Mouse (Mus musculus) Muller cell, postnatal 12 days (primary cell): Measurements from ENCODE around the gene Ppp2r5d.

Experiments used
- DNase-seq: peaks from one replicate; pipeline ENCODE4 v3.0.0-alpha.2; 2015; ENCODE audit errors: inconsistent ontology term

Ppp2r5d gene

DNA sequence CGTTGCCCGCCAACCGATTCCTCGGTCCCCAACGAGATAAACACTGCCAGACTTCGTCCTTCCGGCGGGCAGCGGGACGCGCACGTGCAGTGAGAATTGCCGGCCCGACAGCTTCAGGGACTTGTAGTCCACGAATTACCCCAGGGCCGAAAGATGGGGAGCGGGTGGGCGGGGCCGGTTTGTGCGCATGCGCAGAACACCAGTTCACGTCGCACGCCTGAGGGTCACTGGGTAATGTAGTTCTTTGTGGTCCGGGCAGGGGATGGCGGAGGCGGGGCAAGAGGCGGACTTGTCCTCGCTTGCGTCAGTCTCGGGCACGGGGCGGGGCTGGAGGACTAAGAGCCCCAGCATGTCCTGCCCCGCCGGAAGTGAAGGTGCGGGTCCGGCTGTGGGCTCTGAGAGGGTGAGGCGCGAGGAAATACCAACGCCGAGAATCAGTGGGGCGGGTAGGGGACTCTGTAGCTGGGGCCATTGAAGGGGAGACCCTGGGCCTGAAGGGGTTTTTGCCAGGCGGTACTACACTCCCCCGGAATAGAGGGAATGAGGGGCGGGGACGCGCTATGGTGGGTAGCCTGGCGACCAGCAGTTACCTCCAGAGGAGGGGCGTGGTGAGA lies 24.0 kb downstream of the Ppp2r5d start, which contains the start of gene Klhdc3:
Klhdc3 (minus strand) TSS at position 155 of the 614 bp plus-strand sequence.
- DNase-seq: peak; percentile 100

DNA sequence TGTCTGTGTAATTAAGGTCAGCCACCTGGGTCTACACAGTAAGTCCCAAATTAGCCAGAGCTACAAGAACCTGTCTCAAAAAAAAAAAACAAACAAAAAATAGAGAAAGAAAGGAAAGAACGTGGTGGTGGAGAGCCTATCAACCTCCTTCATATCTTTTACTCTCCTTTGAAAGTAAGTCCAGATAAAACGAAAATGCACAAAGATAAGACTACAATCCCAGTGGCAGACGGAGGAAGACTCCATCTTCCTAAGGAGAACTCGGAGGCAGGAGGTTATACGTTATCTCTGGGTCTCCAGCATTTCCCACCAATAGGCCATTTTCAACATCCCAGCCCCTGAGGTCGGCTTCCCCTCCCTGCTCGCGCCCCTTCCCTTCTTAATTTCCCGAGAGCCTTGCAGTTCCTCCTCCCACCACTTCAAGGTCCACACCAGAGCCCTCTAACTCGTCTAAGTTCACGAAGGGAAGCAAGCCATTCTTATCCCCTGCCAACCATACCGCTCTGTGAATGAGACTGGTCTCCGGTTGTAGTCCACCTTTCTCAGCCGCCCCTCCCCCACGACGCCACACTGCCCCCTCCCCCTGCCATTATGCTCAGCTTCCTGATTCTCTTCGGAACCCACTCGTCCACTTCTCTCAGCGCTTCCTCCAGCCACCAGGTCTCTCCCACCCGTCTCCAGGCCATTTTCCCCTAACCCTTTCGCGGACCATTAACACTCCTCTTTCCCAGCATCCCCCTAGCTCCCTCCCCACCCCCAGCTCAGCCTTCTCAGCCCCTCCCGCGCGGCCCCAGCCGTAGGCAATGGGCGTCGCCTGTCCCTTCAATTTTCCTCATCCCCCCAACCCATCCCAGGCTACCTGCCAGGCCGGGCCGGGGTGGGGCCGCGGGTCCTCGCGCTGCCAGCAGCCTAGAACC lies 24.8 kb downstream of the Ppp2r5d start:
- peak; percentile 64 for DNase-seq

DNA sequence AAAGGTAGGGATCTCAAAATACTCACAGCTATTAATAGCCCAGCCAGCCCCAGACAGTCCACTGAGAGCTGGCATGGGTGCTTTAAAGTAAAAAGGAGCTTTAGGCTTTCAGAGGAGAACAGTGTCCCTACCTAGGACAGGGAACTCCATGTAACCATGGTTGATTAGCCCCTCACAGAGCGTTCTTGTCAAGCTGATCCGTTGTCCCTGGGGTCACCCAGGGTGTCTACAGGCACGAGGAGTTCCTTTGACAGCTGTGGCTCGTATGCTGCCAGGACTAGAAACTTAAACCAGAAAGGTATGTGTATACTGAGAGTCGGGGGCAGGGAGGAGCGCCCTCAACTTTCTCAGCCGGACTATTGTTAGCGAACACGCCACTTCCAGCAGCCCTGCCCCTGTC lies 26.0 kb downstream of the Ppp2r5d start:
- no peak for DNase-seq

DNA sequence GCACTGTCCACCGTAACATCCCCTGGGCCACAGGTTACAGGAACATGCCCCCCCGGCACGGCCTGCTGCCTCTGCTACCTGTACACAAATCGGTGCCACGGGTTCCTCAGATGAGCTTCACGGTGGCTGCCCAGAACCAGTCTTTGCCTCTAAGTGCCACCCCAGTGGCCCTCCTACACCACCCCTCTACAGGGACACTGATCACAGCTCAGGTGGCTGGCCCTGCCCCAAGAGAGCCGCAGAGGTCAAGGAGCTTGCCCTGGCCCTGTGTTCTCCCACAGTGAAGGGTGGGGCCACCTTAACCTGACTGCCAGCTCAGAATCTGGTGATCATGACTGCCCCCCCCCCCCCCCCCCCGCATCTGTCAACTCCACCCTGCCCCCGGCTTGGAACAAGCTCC lies 26.5 kb downstream of the Ppp2r5d start, which contains the start of gene Mea1:
Mea1 (plus strand) TSS at position 378 of the 400 bp plus-strand sequence.
- DNase-seq: no peak

DNA sequence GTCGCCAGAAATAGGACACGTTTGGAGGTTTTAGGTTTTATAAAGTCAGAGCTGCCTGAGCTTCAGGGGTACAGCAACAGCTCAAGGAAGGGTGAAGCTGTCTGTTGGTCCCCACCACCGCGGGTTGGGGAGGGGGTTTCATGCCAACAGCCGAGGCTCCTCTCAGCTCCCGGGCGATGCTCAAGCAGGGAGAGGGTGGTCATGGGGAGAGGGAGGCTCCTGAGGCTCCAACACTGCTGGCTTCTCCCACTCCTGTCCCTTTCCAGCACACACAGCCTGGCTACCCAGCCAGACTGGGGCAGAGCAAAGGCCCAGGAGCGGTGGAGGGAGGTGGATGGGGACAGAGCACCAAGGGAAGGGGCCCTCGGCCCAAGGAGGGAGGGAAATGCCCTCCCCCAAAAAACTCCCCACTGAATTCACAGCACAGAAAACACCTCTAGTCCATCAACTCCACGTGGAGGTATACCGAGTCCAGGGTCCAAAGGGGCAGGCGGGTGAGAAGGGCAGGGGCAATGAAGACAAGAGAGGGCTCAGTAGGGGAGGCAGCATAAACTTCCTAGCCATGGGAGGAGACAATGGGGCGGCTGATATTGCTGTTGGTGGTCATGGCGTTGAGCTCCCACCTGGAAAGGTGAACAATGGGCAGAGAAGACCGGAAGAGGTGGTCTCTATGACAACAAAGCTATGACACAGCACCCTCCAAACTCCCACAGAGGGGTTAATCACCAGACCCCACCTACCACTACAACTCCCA lies 30.2 kb downstream of the Ppp2r5d start:
- DNase-seq: no peak

DNA sequence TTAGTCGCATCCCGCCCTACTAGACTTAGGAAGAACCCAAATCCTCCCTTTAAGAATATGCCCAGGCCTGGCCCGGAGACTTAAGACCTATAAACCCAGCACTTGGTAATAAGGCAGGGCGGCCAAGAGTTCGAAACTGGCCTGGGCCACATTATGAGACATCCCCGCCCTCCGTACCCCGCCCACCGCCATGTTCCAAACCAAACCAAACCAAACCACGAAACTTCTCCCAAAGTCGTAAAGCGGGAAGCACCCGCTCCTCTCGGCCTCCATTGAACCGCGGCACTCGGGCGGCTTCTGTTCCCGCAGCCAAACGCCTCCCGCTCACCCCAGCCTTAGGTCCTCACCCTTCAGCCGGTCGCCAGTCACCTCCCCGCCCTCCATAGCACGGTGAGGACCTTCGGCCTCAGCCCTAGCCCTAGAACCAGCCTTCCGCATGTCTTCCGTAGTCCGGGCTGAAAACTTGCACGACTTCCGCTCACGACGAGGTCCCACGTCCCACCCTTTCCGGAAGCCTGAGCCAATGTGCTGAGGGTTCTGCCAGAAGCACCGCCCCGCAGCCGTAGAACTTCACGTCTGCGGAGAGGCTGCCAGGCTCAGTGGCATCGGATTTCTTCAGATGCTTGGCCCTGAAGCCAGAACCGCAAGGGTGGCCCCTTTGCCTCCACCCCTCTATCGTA lies 30.9 kb downstream of the Ppp2r5d start, which contains the start of gene Rrp36:
Rrp36 (minus strand) TSS at position 503 of the 680 bp plus-strand sequence.
- peak; percentile 93 for DNase-seq

DNA sequence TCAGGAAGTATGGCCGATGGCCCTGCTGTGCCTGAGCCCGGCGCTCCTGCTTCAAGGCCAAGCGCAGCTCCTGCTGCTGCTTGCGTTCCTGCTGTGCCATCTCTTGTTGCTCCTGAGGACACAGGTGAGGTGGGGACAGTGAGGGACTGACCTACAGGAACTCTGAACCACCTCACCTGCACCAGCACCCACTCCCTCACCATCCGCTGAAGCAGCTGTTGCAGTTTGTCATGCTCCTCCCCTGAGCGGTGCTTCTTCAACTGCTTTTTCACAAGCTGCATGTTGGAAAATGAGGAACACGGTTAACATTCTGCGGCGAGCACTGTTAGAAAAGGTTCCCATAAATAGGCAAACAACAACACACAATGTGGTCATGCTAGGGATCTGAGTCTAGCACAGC lies 35.0 kb downstream of the Ppp2r5d start:
- no peak for DNase-seq

DNA sequence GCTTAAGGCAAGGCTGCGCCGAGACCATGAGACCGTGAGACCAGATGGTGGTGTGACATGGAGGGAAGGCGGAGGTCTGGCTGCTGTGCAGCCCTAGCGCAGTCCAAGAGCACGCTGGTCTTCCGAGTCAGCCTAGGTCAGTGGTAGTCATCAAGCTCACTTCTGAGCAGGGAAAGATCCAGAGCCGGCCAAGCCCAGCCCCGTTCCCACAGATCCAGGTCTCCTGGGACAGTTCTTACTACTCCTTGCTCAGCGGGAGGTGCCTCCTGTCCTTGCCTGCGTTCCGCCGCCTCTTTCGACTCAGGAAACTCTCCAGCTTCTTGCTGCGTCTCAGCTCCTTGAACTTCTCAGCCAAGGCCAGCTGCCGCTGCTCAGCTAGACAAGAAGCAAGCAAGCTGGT lies 37.2 kb downstream of the Ppp2r5d start:
- no peak for DNase-seq

DNA sequence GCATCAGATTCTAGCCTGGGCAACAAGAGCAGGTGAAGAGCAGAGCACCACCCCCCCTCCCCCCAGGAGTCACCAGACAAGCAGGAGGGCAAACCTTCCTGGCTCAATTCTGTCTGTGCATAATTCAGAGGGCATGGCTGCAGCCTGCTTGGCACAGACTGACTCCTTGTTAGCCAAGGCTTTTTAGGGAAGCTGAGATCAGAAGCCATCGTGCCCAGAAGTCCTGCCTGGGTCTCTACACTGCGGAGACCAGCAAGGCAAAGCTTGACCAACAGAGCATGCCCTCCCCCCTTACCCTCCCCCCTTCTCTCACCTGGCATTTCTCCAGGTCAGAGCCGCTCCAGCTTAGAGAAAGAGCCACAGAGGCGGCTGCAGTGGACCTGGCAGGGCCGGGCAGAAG lies 42.2 kb downstream of the Ppp2r5d start:
- peak; percentile 53 for DNase-seq

DNA sequence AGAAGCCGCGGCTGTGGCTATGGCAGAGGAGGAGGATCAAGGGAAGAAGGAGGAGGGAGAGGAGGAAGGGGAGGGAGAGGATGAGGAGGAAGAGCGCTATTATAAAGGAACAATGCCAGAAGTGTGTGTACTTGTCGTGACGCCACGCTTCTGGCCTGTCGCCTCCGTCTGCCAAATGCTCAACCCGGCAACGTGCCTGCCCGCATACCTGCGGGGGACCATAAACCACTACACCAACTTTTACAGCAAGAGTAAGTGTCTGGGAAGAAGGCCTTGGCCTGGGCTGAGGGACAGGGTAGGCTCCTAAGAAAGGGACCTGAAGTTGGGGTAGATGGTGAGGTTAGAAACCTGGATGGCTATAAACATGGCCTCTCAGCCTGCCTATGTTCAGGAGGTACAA lies 42.9 kb downstream of the Ppp2r5d start:
- no peak for DNase-seq

DNA sequence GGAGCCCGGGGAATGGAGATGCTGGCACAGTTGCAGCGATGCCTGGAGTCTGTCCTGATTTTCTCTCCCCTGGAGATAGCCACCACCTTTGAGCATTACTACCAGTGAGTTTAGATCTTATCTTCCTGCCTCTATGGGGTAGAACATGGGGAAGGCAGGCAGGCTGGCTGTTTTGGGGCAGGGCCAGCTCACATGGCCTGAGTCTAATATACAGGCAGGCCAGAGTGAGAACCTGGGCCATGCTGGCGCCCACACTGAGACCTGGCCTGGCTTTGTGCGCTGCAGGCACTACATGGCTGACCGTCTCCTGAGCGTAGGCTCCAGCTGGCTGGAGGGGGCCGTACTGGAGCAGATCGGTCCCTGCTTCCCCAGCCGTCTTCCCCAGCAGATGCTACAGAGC lies 43.6 kb downstream of the Ppp2r5d start:
- DNase-seq: no peak

DNA sequence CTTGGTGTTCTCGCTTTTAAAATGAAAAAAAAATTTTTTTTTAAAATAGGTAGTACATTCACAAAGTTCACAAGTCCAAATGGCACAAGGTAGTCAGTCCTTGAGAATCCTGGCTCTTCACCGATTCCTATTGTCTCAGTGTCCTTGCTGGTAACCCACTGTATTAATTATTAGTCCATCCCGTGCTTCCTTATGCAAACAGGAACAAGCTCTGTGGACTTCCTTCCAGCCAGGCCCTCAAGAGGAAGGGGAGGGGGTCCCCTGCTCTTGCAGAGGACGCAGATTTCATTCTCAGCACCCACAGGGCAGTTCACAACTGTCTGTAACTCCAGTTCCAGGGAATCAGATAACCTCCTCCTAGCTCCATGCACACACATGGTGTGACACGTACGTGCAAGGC lies 48.9 kb downstream of the Ppp2r5d start:
- DNase-seq: no peak

DNA sequence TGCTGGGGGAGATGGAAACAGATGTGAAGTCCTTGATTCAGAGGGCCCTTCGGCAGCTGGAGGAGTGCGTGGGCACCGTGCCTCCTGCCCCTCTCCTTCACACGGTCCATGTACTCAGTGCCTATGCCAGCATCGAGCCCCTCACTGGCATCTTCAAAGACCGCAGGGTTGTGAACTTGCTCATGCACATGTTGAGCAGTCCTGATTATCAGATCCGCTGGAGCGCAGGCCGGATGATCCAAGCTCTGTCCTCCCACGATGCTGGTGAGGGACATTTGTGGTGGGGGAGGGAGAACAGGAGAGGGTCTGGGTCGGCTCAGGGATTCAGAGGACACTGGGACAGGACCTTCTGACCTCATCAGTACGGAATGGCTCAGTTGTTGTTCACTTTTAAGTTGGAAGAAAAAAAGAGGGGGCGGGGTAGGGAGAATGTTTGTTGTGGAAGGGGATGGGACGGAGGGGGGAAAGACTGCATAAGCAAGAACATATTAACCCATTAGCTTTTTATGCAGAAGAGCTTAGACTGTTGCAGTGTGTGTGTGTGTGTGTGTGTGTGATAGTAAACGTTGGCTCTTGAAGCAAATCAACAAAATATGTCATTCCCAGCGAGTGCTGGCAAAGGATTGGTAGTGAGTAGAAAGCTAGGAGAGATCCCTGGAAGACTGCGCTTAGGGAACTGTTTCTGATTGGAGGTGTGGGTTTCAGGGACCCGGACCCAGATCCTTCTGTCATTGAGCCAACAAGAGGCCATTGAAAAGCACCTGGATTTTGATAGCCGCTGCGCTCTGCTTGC lies 53.0 kb downstream of the Ppp2r5d start:
- DNase-seq: no peak

DNA sequence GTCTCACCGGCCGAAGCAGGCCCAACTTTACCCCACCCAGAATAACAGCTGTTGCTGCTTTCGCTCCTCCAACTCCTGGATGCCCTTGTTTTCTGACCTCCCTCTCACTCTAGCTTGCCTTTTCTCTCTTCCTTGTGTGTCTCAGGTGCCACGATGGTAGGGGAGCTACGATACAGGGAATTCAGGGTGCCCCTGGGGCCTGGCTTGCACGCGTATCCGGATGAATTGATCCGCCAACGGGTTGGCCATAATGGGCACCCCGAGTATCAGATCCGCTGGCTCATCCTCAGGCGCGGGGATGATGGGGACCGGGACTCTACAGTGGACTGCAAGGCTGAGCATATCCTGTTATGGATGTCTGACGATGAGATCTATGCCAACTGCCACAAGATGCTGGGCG lies 53.6 kb downstream of the Ppp2r5d start:
- no peak for DNase-seq

DNA sequence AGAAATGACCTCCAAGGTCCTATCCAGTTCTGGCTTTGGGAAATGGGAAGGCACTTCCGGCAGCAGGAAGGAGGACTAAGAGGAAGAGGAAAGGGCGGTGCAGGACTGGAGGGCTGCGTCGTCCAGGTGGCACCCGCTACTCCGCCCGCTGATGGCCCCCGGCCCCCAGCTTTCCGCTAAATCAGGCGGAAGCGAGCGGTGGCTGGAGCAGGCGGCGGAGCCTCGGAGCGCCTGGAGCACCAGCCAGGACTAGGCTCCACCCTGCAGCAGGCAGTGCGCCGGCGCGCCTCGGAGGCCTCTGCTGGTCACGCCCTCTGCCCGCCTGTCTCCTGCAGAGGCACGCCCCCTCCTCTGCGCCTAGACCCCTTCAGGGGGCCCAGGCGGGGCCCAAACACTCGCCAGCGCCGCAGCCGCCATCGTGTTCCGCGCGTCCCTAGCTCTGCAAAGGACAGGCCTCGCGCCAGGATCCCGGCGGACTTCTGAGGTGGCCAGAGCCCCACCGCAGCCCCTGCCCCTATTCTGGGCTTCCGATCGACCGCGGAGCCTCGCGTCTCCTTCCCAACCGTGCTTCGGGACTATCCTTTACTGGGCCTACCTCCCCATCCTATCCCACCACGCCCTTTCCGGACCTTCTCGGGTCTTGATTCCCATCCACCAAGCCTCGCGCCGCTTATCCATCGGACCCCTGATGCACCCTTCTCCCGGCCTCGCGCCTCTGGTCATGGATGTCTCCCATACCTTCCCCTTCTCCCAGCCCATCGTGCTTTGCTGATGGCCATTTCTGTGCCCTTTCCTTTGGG lies 54.5 kb downstream of the Ppp2r5d start, which contains the start of gene Cul7:
Cul7 (plus strand) TSS at position 106 of the 800 bp plus-strand sequence.
- DNase-seq: peak; percentile 95

DNA sequence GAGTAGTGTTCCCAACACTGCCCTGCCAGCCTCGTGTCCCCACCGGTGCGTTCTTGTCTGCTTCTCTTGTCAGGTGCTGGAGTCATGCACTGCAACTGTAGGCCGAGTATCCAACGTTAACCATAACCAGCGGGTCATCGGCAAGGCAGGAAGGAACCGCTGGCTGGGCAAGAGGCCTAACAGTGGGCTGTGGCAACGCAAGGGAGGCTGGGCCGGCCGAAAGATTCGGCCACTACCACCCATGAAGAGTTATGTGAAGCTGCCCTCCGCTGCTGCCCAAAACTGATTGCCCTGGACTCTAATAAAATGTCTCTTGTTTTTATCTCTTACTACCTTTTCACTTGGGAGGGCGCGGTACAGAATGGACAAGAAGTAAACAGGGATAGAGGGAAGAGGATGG lies 55.1 kb downstream of the Ppp2r5d start:
- no peak for DNase-seq

DNA sequence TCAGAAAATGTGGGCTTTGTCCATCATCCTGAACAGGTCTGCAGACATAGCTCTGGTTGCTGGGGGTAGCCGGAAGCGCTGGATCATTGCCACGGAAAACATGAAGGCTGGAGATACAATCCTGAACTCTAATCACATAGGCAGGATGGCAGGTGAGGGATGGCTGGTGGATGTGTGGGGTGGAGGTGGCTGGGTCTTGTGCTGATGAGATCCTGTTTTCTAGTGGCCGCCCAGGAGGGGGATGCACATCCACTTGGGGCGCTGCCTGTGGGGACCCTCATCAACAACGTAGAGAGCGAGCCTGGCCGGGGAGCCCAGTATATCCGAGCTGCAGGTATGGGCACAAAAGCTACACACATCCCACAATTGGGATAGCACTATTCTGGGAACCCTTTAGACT lies 56.5 kb downstream of the Ppp2r5d start:
- no peak for DNase-seq

DNA sequence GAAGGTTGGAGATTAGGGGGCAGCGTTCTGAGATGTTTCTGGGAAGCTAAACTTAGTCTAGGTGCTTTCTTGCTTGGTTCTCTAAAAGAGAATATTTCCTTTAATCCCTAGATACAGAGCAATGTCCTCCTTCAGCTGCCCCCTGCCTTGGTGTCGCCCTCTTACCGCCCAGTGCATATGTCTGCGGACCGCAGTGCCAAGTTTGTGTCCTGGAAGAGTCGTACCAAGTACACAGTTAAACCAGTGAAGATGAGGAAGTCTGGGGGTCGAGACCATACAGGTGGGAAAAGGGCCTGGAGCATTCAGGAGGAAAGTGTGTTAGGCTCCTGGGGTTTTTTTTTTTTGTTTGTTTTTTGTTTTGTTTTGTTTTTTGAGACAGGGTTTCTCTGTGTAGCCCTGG lies 57.6 kb downstream of the Ppp2r5d start:
- DNase-seq: no peak

DNA sequence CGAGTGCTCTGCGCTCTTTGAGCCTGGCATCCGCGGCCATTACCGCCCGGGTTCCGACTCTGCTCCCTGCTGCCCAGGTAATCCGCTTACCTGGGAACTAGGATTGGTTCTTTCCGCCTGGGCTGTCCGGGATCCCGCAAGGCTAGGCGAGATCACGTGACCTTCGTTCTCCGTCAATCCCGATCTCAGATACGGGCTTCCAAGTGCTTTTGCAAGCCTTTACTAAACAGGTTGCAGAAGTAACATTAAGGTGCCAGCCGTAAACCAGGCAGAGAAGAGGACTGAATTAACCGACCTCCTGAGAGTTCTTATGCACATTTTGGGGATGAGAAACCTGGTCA lies 58.6 kb downstream of the Ppp2r5d start:
- DNase-seq: no peak
